Mouse (Mus musculus) liver, embryonic 16.5 days (tissue): Measurements from ENCODE around the gene Gm17324. TPM values are rescaled to one million over a fixed set of nuclear protein-coding genes. Genes with fewer than 3 reads are reported as not detected.

Experiments
- ATAC-seq: fragments of 200-750 bp; cut with Nextera tagmentation; 2 replicates; pipeline ENCODE4 v1.8.0; 2017; ENCODE audit warnings: low read depth, mild to moderate bottlenecking, moderate number of reproducible peaks, moderate library complexity
- H3K27ac ChIP-seq: fragments of 300-500 bp; sonication (generic); 2 replicates; pipeline ENCODE4 v1.5.1; 2014; ENCODE audit warnings: mild to moderate bottlenecking, low read length
- H3K27me3 ChIP-seq: fragments of 300-500 bp; sonication (generic); 2 replicates; pipeline ENCODE4 v1.6.1; 2014; ENCODE audit warnings: low read depth, low read length, mixed read lengths; ENCODE audit not compliant: control insufficient read depth, insufficient read depth
- H3K36me3 ChIP-seq: fragments of 300-500 bp; sonication (generic); 2 replicates; pipeline ENCODE4 v1.6.1; 2014; ENCODE audit warnings: mild to moderate bottlenecking; ENCODE audit not compliant: control insufficient read depth, insufficient read depth
- H3K4me1 ChIP-seq: fragments of 300-500 bp; sonication (generic); 2 replicates; pipeline ENCODE4 v1.6.1; 2014; ENCODE audit warnings: low read depth, low read length, mixed read lengths; ENCODE audit not compliant: control insufficient read depth
- H3K4me2 ChIP-seq: fragments of 300-500 bp; sonication (generic); 2 replicates; pipeline ENCODE4 v1.6.1; 2014; ENCODE audit warnings: low read depth, low read length, mixed read lengths
- H3K4me3 ChIP-seq: fragments of 300-500 bp; sonication (generic); 2 replicates; pipeline ENCODE4 v1.5.1; 2014; ENCODE audit warnings: low read depth, mild to moderate bottlenecking, low read length
- H3K9ac ChIP-seq: fragments of 300-500 bp; sonication (generic); 2 replicates; pipeline ENCODE4 v1.6.1; 2014; ENCODE audit warnings: low read depth, low read length
- H3K9me3 ChIP-seq: fragments of 300-500 bp; sonication (generic); replicated peaks from 2 replicates; pipeline ENCODE4 v1.6.1; 2016; ENCODE audit warnings: low read length; ENCODE audit not compliant: control insufficient read depth
- WGBS: fragments of 180-500 bp; shearing (Covaris S2); extraction: QIAGEN DNeasy Blood & Tissue Kit; methylation state at CpG from one replicate; pipeline ENCODE4 v1.1.7; 2014; ENCODE audit not compliant: insufficient replicate concordance; 5-methylcytosine and 5-hydroxymethylcytosine counted together
- polyA plus RNA-seq: library from polyadenylated mRNA; unstranded; fragments of >200 nt; fragmentation: Nextera tagmentation; extraction: Ambion mirVana; gene quantifications from 2 replicates; pipeline ENCODE4 v1.2.1, GENCODE M21; 2015

Gene Gm17324
- polyA plus RNA-seq, 1 experiment from 2014 or later: 0.24 TPM

- no peak overlapping the region; the same call in 1 of the 2 replicates for H3K27ac ChIP-seq
- peak overlapping the region; percentile 96 for H3K4me3 ChIP-seq
- no peak for ATAC-seq
- H3K36me3 ChIP-seq: peaks cover 10% of the 10 kb centered on the region
- H3K4me1 ChIP-seq: peaks cover 19% of the 10 kb centered on the region
- peaks cover 25% of the 10 kb centered on the region for H3K27me3 ChIP-seq
- no peaks in the 10 kb centered on the region for H3K9me3 ChIP-seq
- H3K4me2 ChIP-seq: peak overlapping the region; percentile 88
- WGBS: 33% methylated on average over 9 of the region's 9 CpGs
- H3K9ac ChIP-seq: peak overlapping the region; percentile 95
Observed at GRCm38 (mm10) chr9:78447606-78447972, 997 bp downstream of the Gm17324 start.

- Histone ChIP-seq H3K9ac (peak within 1 kb of the TSS; percentile 54), H3K36me3 (no peaks in the 10 kb centered on the region), H3K4me2 (peak within 1 kb of the TSS; percentile 76), H3K4me3 (peak within 1 kb of the TSS; percentile 62), H3K4me1 (peaks cover 8% of the 10 kb centered on the region), H3K27me3 (peaks cover 46% of the 10 kb centered on the region), H3K9me3 (no peaks in the 10 kb centered on the region), H3K27ac (no peak within 1 kb of the TSS; the same call in 1 of the 2 replicates)
- ATAC-seq: peak; percentile 44; the same call in 1 of the 2 replicates
- WGBS: under 1% methylated on average over 81 of the region's 81 CpGs
Observed at GRCm38 (mm10) chr9:78442579-78443392, 5.8 kb downstream of the Gm17324 start, which contains the start of gene Cgas. Gene Cgas, minus strand, starts transcription at chr9:78443237.

- Histone ChIP-seq H3K36me3 (no peaks in the 10 kb centered on the region), H3K4me3 (peak overlapping the region; percentile 62), H3K27ac (no peak overlapping the region), H3K27me3 (peaks cover 46% of the 10 kb centered on the region), H3K4me2 (peak overlapping the region; percentile 76), H3K4me1 (peaks cover 4% of the 10 kb centered on the region), H3K9me3 (no peaks in the 10 kb centered on the region), H3K9ac (peak overlapping the region; percentile 54; the same call in 1 of the 2 replicates)
- 4% methylated on average over 9 of the region's 9 CpGs for WGBS
- no peak for ATAC-seq
Observed at GRCm38 (mm10) chr9:78442237-78442578, 6.4 kb downstream of the Gm17324 start.

- ATAC-seq: no peak
- WGBS: 52% methylated on average over 5 of the region's 5 CpGs
- H3K9ac ChIP-seq: no peak overlapping the region
Observed at GRCm38 (mm10) chr9:78439426-78439825, 9.2 kb downstream of the Gm17324 start.

GRCm38 (mm10) chr9:78432471-78432870 lies 16.1 kb downstream of the Gm17324 start:
- H3K9me3 ChIP-seq: no peaks in the 10 kb centered on the region
- no peaks in the 10 kb centered on the region for H3K27me3 ChIP-seq
- H3K4me2 ChIP-seq: no peak overlapping the region
- H3K36me3 ChIP-seq: no peaks in the 10 kb centered on the region
- H3K4me1 ChIP-seq: no peaks in the 10 kb centered on the region; the same call in none of the 2 replicates
- no peak overlapping the region for H3K4me3 ChIP-seq
- no peak overlapping the region for H3K27ac ChIP-seq
- 70% methylated on average over 5 of the region's 5 CpGs for WGBS
- ATAC-seq: no peak
- no peak overlapping the region for H3K9ac ChIP-seq

More at GRCm38 (mm10) chr9:78439426-78439825, 9.2 kb downstream of the Gm17324 start:
- Histone ChIP-seq H3K27ac (no peak overlapping the region), H3K4me3 (no peak overlapping the region), H3K4me2 (no peak overlapping the region), H3K36me3 (no peaks in the 10 kb centered on the region), H3K9me3 (no peaks in the 10 kb centered on the region), H3K4me1 (peaks cover 4% of the 10 kb centered on the region), H3K27me3 (peaks cover 39% of the 10 kb centered on the region)

GRCm38 (mm10) chr9:78430486-78430885 lies 18.1 kb downstream of the Gm17324 start:
- ATAC-seq: no peak
- no peak overlapping the region for H3K4me2 ChIP-seq
- H3K27me3 ChIP-seq: no peaks in the 10 kb centered on the region
- no peaks in the 10 kb centered on the region for H3K36me3 ChIP-seq
- H3K9me3 ChIP-seq: no peaks in the 10 kb centered on the region
- no peak overlapping the region for H3K4me3 ChIP-seq
- WGBS: 41% methylated on average over 6 of the region's 6 CpGs
- no peaks in the 10 kb centered on the region; the same call in none of the 2 replicates for H3K4me1 ChIP-seq
- no peak overlapping the region for H3K27ac ChIP-seq
- no peak overlapping the region for H3K9ac ChIP-seq

GRCm38 (mm10) chr9:78429551-78429950 lies 19.0 kb downstream of the Gm17324 start:
- no peak overlapping the region for H3K4me3 ChIP-seq
- no peaks in the 10 kb centered on the region; the same call in none of the 2 replicates for H3K4me1 ChIP-seq
- no peak overlapping the region for H3K27ac ChIP-seq
- no peaks in the 10 kb centered on the region for H3K9me3 ChIP-seq
- ATAC-seq: no peak
- 62% methylated on average over 2 of the region's 2 CpGs for WGBS
- no peaks in the 10 kb centered on the region for H3K27me3 ChIP-seq
- H3K9ac ChIP-seq: no peak overlapping the region
- no peak overlapping the region for H3K4me2 ChIP-seq
- H3K36me3 ChIP-seq: no peaks in the 10 kb centered on the region

GRCm38 (mm10) chr9:78428870-78429432 lies 19.6 kb downstream of the Gm17324 start:
- no peak overlapping the region for H3K9ac ChIP-seq
- no peaks in the 10 kb centered on the region for H3K27me3 ChIP-seq
- no peak overlapping the region for H3K27ac ChIP-seq
- H3K4me3 ChIP-seq: no peak overlapping the region
- no peaks in the 10 kb centered on the region for H3K36me3 ChIP-seq
- no peak overlapping the region for H3K4me2 ChIP-seq
- H3K4me1 ChIP-seq: no peaks in the 10 kb centered on the region; the same call in none of the 2 replicates
- WGBS: 61% methylated on average over 4 of the region's 4 CpGs
- H3K9me3 ChIP-seq: no peaks in the 10 kb centered on the region
- no peak for ATAC-seq

- no peaks in the 10 kb centered on the region for H3K9me3 ChIP-seq
- WGBS: 20% methylated on average over 6 of the region's 6 CpGs
- no peaks in the 10 kb centered on the region for H3K36me3 ChIP-seq
- no peaks in the 10 kb centered on the region; the same call in none of the 2 replicates for H3K4me1 ChIP-seq
- peak overlapping the region; percentile 54 for H3K4me2 ChIP-seq
- 0 out of 2 replicates have a peak overlapping the region, but pooled peaks have one; percentile 40 for H3K4me3 ChIP-seq
- no peak overlapping the region; the same call in 1 of the 2 replicates for H3K9ac ChIP-seq
- peak; percentile 30; the same call in 1 of the 2 replicates for ATAC-seq
- H3K27me3 ChIP-seq: no peaks in the 10 kb centered on the region
- H3K27ac ChIP-seq: 0 out of 2 replicates have a peak overlapping the region, but pooled peaks have one; percentile 3
Observed at GRCm38 (mm10) chr9:78428185-78428584, 20.4 kb downstream of the Gm17324 start.
